Mouse (Mus musculus): ENCODE data around the gene Ess2. TPM values are rescaled to one million over a fixed set of nuclear protein-coding genes. Genes with fewer than 3 reads are reported as not detected.

The Ess2 gene
- total RNA-seq, 2 experiments from 2014 or later: 5.2 to 7.2 TPM

- DNase-seq: no peak
- intact Hi-C loops (cut with DNase I): no loop called here
Measured at GRCm38 (mm10) chr16:17865293-17865692, 45.9 kb downstream of the Ess2 start.

GRCm38 (mm10) chr16:17858592-17858991, 52.6 kb downstream of the Ess2 start:
- no peak for DNase-seq
- intact Hi-C loops (cut with DNase I): no loop called here

DNA sequence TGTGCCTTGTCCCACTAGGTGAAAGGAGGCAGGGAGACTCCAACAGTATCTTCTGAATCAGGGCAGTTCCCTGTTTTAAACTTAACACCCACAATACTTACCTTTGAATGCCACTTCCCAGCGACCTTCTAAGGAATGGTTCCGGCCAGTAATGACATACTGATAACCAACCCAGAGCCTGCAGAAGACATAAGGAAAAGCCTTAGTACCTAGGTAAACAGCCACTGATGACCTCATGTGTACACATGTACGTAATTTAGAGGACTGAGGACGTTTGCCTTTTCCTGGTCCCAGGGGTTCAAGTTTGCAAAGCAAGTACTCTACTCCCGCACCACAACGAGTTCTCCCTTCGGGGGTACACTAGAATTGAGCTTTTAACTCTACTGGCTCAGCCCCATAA, 54.0 kb downstream of the Ess2 start:
- intact Hi-C loops (cut with DNase I): no loop called here
- DNase-seq: no peak

- no peak for DNase-seq
- intact Hi-C loops (cut with DNase I): no loop called here
Measured at GRCm38 (mm10) chr16:17853263-17853662, 57.9 kb downstream of the Ess2 start.

GRCm38 (mm10) chr16:17851860-17852259, 59.3 kb downstream of the Ess2 start:
- no peak for DNase-seq
- intact Hi-C loops (cut with DNase I): no loop called here

GRCm38 (mm10) chr16:17851331-17851730, 59.8 kb downstream of the Ess2 start:
- DNase-seq: no peak

More at GRCm38 (mm10) chr16:17851331-17851730, 59.8 kb downstream of the Ess2 start:
- intact Hi-C loops (cut with DNase I): no loop called here

Other genes with a start within 250 kb of the Ess2 start
- gene Med15, start 178.5 kb downstream of the Ess2 start, total RNA-seq (2021): 10 to 100 TPM; 16.5 to 20.0 TPM
- 10 to 100 TPM; 16.8 to 20.9 TPM for gene Klhl22, start 151.7 kb downstream of the Ess2 start, total RNA-seq (2021)
- gene Scarf2, start 114.1 kb downstream of the Ess2 start, total RNA-seq (2021): 1 to 10 TPM; 3.6 to 4.5 TPM
- gene B830017H08Rik, start 78.2 kb downstream of the Ess2 start, total RNA-seq (2021): not detected
- gene Car15, start 73.0 kb downstream of the Ess2 start, total RNA-seq (2021): 1 to 10 TPM in 1 of 2 experiments, under 1 TPM in 1; 0.74 to 1.1 TPM
- under 1 TPM; 0.20 TPM for gene Gm20518, start 19.7 kb downstream of the Ess2 start, total RNA-seq (2021)
- gene Tssk1, start 17.1 kb downstream of the Ess2 start, total RNA-seq (2021): under 1 TPM in 1 of 2 experiments, not detected in 1; 0.08 TPM
- 10 to 100 TPM; 21.0 to 25.8 TPM for gene Dgcr2, start 12.8 kb downstream of the Ess2 start, total RNA-seq (2021)
- not detected for gene Tssk2, start 12.7 kb downstream of the Ess2 start, total RNA-seq (2021)
- gene Gsc2, start 3.7 kb upstream of the Ess2 start, total RNA-seq (2021): not detected
- 1 to 10 TPM; 2.7 to 5.5 TPM for gene Slc25a1, start 16.9 kb upstream of the Ess2 start, total RNA-seq (2021)
- gene Vpreb2, start 69.1 kb upstream of the Ess2 start, total RNA-seq (2021): not detected
- 10 to 100 TPM; 29.3 to 36.3 TPM for gene Dgcr6, start 141.5 kb upstream of the Ess2 start, total RNA-seq (2021)
- gene Prodh, start 178.9 kb upstream of the Ess2 start, total RNA-seq (2021): 10 to 100 TPM in 1 of 2 experiments, 1 to 10 TPM in 1; 8.5 to 13.3 TPM
- under 1 TPM in 1 of 2 experiments, not detected in 1; 0.17 TPM for gene Rtn4r, start 216.3 kb upstream of the Ess2 start, total RNA-seq (2021)

Measured in gastrocnemius, postnatal 36 days (tissue).